Mouse (Mus musculus) hindbrain, embryonic 11.5 days (tissue): ENCODE measurements around the gene Snx11. TPM values are rescaled to one million over a fixed set of nuclear protein-coding genes. Genes with fewer than 3 reads are reported as not detected.

Experiments used
- ATAC-seq: fragments of 200-750 bp; cut with Nextera tagmentation; 2 replicates; pipeline ENCODE4 v1.8.0; 2017; ENCODE audit warnings: mild to moderate bottlenecking, moderate TSS enrichment, moderate library complexity; ENCODE audit not compliant: low FRiP score
- DNase-seq: peaks from one replicate; pipeline ENCODE4 v3.0.0-alpha.2; 2015; ENCODE audit warnings: low spot score
- H3K27ac ChIP-seq: fragments of 300-500 bp; sonication (generic); 2 replicates; pipeline ENCODE4 v1.5.1; 2014; ENCODE audit warnings: mild to moderate bottlenecking, low read depth, low read length
- H3K27me3 ChIP-seq: fragments of 300-500 bp; sonication (generic); 2 replicates; pipeline ENCODE4 v1.6.1; 2014; ENCODE audit warnings: mild to moderate bottlenecking, low read length, moderate library complexity, mixed read lengths; ENCODE audit not compliant: control insufficient read depth, insufficient read depth
- H3K36me3 ChIP-seq: fragments of 300-500 bp; sonication (generic); 2 replicates; pipeline ENCODE4 v1.6.1; 2014; ENCODE audit warnings: mild to moderate bottlenecking, low read length, moderate library complexity, mixed read lengths; ENCODE audit not compliant: control insufficient read depth, insufficient read depth
- H3K4me1 ChIP-seq: fragments of 300-500 bp; sonication (generic); replicated peaks from 2 replicates; pipeline ENCODE4 v1.6.1; 2014; ENCODE audit warnings: low read length, mixed read lengths; ENCODE audit not compliant: control insufficient read depth, insufficient read depth
- H3K4me2 ChIP-seq: fragments of 300-500 bp; sonication (generic); replicated peaks from 2 replicates; pipeline ENCODE4 v1.6.1; 2014; ENCODE audit warnings: mild to moderate bottlenecking, low read depth, low read length
- H3K4me3 ChIP-seq: fragments of 300-500 bp; sonication (generic); 2 replicates; pipeline ENCODE4 v1.5.1; 2014; ENCODE audit warnings: low read depth, low read length
- H3K9ac ChIP-seq: fragments of 300-500 bp; sonication (generic); 2 replicates; pipeline ENCODE4 v1.6.1; 2014; ENCODE audit warnings: low read depth, low read length
- H3K9me3 ChIP-seq: fragments of 300-500 bp; sonication (generic); 2 replicates; pipeline ENCODE4 v1.6.1; 2016; ENCODE audit warnings: low read length; ENCODE audit not compliant: control insufficient read depth
- WGBS: fragments of 180-500 bp; shearing (Covaris S2); extraction: QIAGEN DNeasy Blood & Tissue Kit; methylation state at CpG from one replicate; pipeline ENCODE4 v1.1.7; 2014; 5-methylcytosine and 5-hydroxymethylcytosine counted together
- polyA plus RNA-seq: library from polyadenylated mRNA; unstranded; fragments of >200 nt; fragmentation: Nextera tagmentation; extraction: Ambion mirVana; gene quantifications from 2 replicates; pipeline ENCODE4 v1.2.1, GENCODE M21; 2014

The Snx11 gene
- polyA plus RNA-seq, 1 experiment from 2014 or later: 13.8 TPM

DNA sequence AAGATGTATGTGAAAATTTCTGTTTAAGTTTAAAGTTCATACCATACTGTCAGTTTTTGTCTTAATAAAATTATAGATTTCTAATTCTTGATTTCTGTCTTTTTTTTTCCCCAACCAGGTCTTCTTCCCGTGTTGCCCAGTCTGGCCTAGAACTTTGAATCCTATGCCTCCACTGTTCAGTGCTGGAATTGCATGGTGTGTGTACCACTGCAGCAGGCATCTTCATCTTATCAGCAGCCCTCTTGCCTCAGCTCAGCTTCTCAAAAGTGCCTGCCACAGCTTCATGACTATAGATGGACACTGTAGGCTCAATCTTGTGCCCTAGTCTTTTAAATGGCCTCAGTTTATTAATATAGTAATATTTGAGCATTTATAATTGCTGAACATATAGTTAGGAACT, 30.7 kb upstream of the Snx11 start:
- H3K9me3 ChIP-seq: no peaks in the 10 kb centered on the region
- DNase-seq (no peak), ATAC-seq (no peak)
- H3K4me2 ChIP-seq: no peak overlapping the region
- no peaks in the 10 kb centered on the region for H3K4me1 ChIP-seq
- WGBS: 70% methylated on average over 1 of the region's 1 CpGs
- H3K36me3 ChIP-seq: peaks cover 18% of the 10 kb centered on the region
- H3K9ac ChIP-seq: no peak overlapping the region
- H3K27me3 ChIP-seq: no peaks in the 10 kb centered on the region
- H3K4me3 ChIP-seq: no peak overlapping the region
- H3K27ac ChIP-seq: no peak overlapping the region

DNA sequence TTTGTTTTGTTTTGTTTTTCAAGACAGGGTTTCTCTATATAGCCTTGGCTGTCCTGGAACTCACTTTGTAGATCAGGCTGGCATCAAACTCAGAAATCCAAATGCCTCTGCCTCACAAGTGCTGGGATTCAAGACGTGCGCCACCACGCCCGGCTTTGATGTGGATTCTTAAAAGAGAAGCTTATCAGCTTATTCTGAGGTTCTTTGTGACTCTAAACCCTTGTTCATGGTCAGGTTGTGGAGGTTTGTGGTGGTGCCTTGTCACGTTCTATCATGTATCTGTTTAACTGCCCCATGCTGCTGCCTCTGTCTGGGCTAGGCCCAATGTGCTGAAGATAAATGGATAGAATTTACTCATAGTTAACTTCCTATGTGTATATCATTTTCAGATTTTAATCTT, 28.2 kb upstream of the Snx11 start:
- WGBS: 93% methylated on average over 5 of the region's 5 CpGs
- no peak overlapping the region for H3K4me3 ChIP-seq
- ATAC-seq: no peak
- H3K9ac ChIP-seq: no peak overlapping the region
- no peaks in the 10 kb centered on the region for H3K9me3 ChIP-seq
- H3K4me1 ChIP-seq: no peaks in the 10 kb centered on the region
- H3K36me3 ChIP-seq: peaks cover 16% of the 10 kb centered on the region
- H3K4me2 ChIP-seq: no peak overlapping the region
- H3K27ac ChIP-seq: no peak overlapping the region
- DNase-seq: no peak
- H3K27me3 ChIP-seq: no peaks in the 10 kb centered on the region

DNA sequence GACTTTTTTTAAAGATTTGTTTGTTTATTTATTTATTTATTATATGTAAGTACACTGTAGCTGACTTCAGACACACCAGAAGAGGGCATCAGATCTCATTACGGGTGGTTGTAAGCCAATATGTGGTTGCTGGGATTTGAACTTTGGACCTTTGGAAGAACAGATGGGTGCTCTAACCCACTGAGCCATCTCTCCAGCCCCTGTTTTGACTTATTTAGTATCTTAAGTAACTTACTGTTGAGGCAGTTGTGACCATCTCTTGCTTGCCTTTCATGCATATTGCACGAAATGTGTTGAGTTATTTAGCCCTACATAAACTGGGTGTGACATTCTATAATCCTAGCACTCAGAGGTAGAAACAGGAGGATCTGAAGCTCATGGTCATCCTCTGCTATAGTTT, 22.2 kb upstream of the Snx11 start:
- Histone ChIP-seq H3K4me3 (no peak overlapping the region), H3K4me2 (no peak overlapping the region), H3K36me3 (0 out of 2 replicates have a peak, but pooled peaks cover 2% of the 10 kb centered on the region), H3K9ac (no peak overlapping the region), H3K9me3 (no peaks in the 10 kb centered on the region), H3K4me1 (no peaks in the 10 kb centered on the region), H3K27me3 (no peaks in the 10 kb centered on the region), H3K27ac (no peak overlapping the region)
- DNase-seq (no peak), ATAC-seq (no peak)
- 92% methylated on average over 2 of the region's 2 CpGs for WGBS

DNA sequence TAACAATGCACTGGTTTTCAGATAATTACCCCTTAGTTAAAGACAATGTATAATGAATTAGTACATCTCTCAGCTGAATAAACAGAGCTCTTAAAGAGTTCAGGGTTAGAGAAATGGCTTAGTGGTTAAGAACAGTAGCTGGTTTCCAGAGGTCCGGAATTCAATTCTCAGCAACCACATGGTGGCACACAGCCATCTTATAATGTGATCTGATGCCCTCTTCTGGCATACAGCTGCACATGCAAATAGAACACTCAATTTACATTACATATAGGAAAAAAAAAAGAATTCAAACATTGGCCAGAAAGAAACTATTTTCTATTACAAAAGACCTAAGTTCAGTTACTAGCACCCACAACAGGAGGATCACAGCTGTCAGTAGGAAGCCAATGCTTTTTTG, 19.2 kb upstream of the Snx11 start:
- Histone ChIP-seq H3K27me3 (no peaks in the 10 kb centered on the region), H3K9me3 (no peaks in the 10 kb centered on the region), H3K27ac (no peak overlapping the region), H3K36me3 (no peaks in the 10 kb centered on the region), H3K4me3 (no peak overlapping the region), H3K4me1 (no peaks in the 10 kb centered on the region), H3K4me2 (no peak overlapping the region), H3K9ac (no peak overlapping the region)
- 76% methylated on average over 1 of the region's 1 CpGs for WGBS
- no peak for DNase-seq
- ATAC-seq: no peak

DNA sequence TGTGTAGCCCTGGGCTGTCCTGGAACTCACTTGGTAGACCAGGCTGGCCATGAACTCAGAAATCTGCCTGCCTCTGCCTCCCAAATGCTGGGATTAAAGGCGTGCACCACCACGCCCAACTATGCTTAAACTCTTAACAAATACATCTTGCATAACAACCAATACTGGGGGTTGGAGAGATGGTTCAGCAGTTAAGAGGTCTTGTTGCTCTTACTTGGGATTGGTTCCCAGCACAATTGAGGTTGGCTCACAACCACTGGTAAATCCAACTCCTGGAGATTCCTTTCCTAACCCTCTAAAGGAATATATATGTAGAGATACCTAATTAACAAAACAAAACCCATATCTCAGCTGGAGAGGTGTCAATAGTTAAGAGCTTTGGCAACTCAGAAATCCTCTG, 18.7 kb upstream of the Snx11 start:
- Histone ChIP-seq H3K4me2 (no peak overlapping the region), H3K27me3 (no peaks in the 10 kb centered on the region), H3K27ac (no peak overlapping the region), H3K4me1 (no peaks in the 10 kb centered on the region), H3K9me3 (no peaks in the 10 kb centered on the region), H3K9ac (no peak overlapping the region), H3K36me3 (no peaks in the 10 kb centered on the region), H3K4me3 (no peak overlapping the region)
- 97% methylated on average over 2 of the region's 2 CpGs for WGBS
- ATAC-seq (no peak), DNase-seq (no peak)

DNA sequence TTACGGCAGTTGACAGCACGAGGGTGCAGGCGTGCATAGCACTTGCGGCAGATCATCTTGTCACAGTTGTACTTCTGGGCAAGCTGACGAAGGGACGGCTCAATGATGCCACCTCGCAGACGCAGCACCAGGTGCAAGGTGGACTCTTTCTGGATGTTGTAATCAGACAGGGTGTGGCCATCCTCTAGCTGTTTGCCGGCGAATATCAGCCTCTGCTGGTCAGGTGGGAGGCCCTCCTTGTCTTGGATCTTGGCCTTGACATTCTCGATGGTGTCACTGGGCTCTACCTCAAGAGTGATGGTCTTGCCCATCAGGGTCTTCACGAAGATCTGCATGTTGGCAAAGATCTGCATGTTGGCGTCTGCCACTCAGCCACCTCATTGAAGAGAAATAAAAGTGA, 18.1 kb upstream of the Snx11 start:
- no peak for DNase-seq
- H3K9me3 ChIP-seq: no peaks in the 10 kb centered on the region
- no peaks in the 10 kb centered on the region for H3K4me1 ChIP-seq
- no peak for ATAC-seq
- no peak overlapping the region for H3K27ac ChIP-seq
- no peaks in the 10 kb centered on the region for H3K27me3 ChIP-seq
- 97% methylated on average over 13 of the region's 13 CpGs for WGBS
- no peak overlapping the region for H3K4me3 ChIP-seq
- H3K36me3 ChIP-seq: no peaks in the 10 kb centered on the region
- no peak overlapping the region for H3K4me2 ChIP-seq
- H3K9ac ChIP-seq: no peak overlapping the region

DNA sequence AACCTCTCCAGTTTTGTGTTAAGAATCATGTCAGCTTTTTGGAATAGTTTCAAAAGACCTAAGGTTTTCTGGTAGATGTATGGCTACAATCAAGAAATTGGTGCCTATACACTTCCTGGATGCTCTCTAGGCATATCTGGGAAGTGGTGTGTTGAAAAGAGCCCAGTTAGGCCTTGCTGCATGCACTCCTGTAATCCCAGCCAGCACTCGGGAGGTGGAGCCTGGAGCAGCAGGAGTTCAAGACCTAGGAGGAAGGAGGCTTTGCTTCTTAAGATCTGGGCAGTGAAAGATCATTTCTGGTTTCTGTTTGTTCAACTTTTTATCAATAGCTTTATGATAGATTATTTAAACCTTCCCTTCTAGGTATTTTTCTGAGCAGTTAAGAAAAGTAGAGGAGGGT, 13.3 kb upstream of the Snx11 start:
- Histone ChIP-seq H3K27me3 (no peaks in the 10 kb centered on the region), H3K4me2 (peak overlapping the region; percentile 81; the same call in 1 of the 2 replicates), H3K36me3 (no peaks in the 10 kb centered on the region), H3K27ac (no peak overlapping the region), H3K9me3 (no peaks in the 10 kb centered on the region), H3K9ac (0 out of 2 replicates have a peak overlapping the region, but pooled peaks have one; percentile 98), H3K4me1 (0 out of 2 replicates have a peak, but pooled peaks cover 3% of the 10 kb centered on the region), H3K4me3 (peak overlapping the region; percentile 97; the same call in 1 of the 2 replicates)
- ATAC-seq (no peak), DNase-seq (no peak)
- 12% methylated on average over 1 of the region's 1 CpGs for WGBS

DNA sequence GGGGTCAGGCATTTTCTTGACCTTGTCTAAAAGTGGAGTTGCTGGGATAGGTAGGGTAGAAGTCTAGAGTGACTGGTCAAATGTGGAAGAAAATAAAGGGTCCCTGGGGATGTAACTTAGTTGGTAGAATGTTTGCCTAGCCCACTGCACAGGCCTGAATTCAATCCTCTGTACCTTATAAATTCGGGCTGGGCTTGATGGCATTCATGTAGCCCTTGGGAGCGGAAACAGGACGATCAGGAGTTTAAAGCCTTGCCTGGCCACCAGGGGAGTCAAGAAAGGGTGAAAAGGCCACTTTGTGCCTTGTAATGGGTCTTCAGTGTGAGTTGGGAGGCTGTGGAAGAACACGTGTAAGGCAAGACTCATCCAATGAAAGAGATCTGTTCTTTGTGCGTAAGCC, 12.6 kb upstream of the Snx11 start:
- peak; percentile 34 for DNase-seq
- H3K27ac ChIP-seq: no peak overlapping the region
- 8% methylated on average over 5 of the region's 5 CpGs for WGBS
- H3K4me3 ChIP-seq: peak overlapping the region; percentile 97
- H3K27me3 ChIP-seq: no peaks in the 10 kb centered on the region
- H3K4me1 ChIP-seq: 0 out of 2 replicates have a peak, but pooled peaks cover 3% of the 10 kb centered on the region
- H3K9ac ChIP-seq: peak overlapping the region; percentile 98
- H3K4me2 ChIP-seq: peak overlapping the region; percentile 81
- H3K9me3 ChIP-seq: no peaks in the 10 kb centered on the region
- no peak for ATAC-seq
- H3K36me3 ChIP-seq: no peaks in the 10 kb centered on the region

DNA sequence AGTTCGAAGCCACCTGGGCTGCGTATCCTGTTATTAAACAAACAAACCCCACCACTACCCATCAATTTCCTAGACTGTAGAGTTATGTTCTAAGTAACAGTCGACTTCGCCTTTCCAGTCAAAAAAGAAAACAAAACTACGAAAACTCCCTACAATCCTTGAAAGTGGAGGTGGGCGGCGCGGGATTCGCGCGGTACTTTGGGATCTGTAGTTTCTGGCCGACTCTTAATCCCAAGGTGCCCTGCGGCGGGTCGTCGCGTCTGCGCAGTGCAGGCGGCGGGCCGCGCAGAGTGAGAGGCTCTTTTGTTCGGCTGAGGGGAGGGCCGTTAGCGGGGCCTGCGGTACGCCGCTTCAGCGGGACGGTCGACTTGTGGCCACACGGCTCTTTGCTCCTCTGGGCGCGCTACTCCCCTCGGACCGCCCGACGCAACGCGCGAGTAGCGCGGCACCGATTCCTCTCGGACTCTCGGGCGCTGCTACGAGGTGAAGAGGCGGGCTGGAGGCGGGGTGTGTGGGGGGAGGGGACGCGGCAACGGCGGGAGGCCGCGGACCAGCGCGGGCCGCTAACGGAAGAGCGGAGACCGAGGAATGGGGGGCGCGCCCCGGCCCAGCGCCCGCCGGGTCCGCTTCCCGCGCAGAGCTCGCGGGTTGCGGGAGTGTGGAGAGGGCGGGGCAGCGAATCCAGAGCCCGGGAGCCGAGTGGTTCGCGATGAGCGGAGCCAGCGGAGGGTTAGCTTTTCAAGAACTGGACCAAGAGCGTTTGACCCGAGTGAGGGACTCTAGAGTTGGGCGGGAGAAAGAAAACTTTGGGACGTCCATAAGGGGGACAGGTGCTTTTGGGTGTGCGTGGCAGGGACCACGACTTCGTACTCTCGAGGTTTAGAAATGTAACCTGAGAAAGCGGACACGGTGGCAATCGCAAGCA, 11.8 kb upstream of the Snx11 start, which contains the start of gene Cbx1:
Cbx1 (plus strand) TSS at position 257 of the 925 bp plus-strand sequence.
- no peaks in the 10 kb centered on the region for H3K36me3 ChIP-seq
- peak within 1 kb of the TSS; percentile 98 for H3K27ac ChIP-seq
- ATAC-seq (peak; percentile 96), DNase-seq (peak; percentile 95)
- H3K9me3 ChIP-seq: no peaks in the 10 kb centered on the region
- peak within 1 kb of the TSS; percentile 98 for H3K9ac ChIP-seq
- H3K27me3 ChIP-seq: no peaks in the 10 kb centered on the region
- H3K4me2 ChIP-seq: peak within 1 kb of the TSS; percentile 81
- H3K4me1 ChIP-seq: 0 out of 2 replicates have a peak, but pooled peaks cover 3% of the 10 kb centered on the region
- peak within 1 kb of the TSS; percentile 97 for H3K4me3 ChIP-seq
- WGBS: 2% methylated on average over 67 of the region's 93 CpGs
